ENCODE assay signal across 30 mouse cellular contexts in genomic region chr11:67190814-67191213, GRCm38 (mm10). TPM values are rescaled to one million over a fixed set of nuclear protein-coding genes. Genes with fewer than 3 reads are reported as not detected.
DNase-seq lines count a peak whose midpoint lies in the region; TF ChIP-seq lines count a peak whose summit lies in the region.
"Had no signal": no experiment of that assay in that cellular context is flagged by ENCODE, and none has a peak within 500 bp of the region (broad histone marks: within the 10 kb centered on the region; RNA-seq: fewer than 3 reads in every experiment).

No protein-coding gene starts in this region.

- TF ChIP-seq CTCF in left cerebral cortex, adult 2 months (IDR thresholded peaks at IDR 0.05) = no peak

- intact Hi-C loops in left cerebral cortex, adult 2 months (cut with DNase I) = no loop called here

- no peak overlapping the region for H3K4me3 ChIP-seq in left cerebral cortex, adult 2 months
- H3K4me3 ChIP-seq: embryonic facial prominence, embryonic 10.5 days; embryonic facial prominence, embryonic 13.5 days; erythroblast, embryonic 14.5 days; forebrain, embryonic 12.5 days; forebrain, embryonic 15.5 days; gastrocnemius, adult 2 months; hindbrain, embryonic 12.5 days; hindbrain, embryonic 15.5 days had no signal

- no peak for DNase-seq in left cerebral cortex, adult 2 months (ENCODE audit: extremely low spot score in 1 of 2, low spot score in 2 of 2)
- DNase-seq in left cerebral cortex, adult 8-10 months (ENCODE audit: low spot score in 2 of 2) = no peak
- peak; percentile 12 to 28 for DNase-seq in right cerebral cortex, adult 2 months (ENCODE audit: low spot score in 2 of 2)
- DNase-seq in right cerebral cortex, postnatal 25 days = no peak
- DNase-seq in 3T3-L1 (ENCODE audit: low read depth, low spot score) = peak; percentile 44
- no peak for DNase-seq in thymus, postnatal 0 days (ENCODE audit: low spot score)
- DNase-seq: adrenal gland, adult 2 months; adrenal gland, postnatal 14 days; cerebellum, adult 11-12 months; cerebellum, adult 8-10 months; cerebellum, postnatal 10 days; cerebellum, postnatal 36 days; embryo, embryonic 11 days; gastrocnemius, adult 2 months; gastrocnemius, postnatal 14 days had no signal

- H3K27ac ChIP-seq in left cerebral cortex, adult 2 months = peak overlapping the region; percentile 36; the same call in 1 of the 2 replicates
- H3K27ac ChIP-seq: embryonic facial prominence, embryonic 10.5 days; embryonic facial prominence, embryonic 13.5 days; forebrain, embryonic 12.5 days; forebrain, embryonic 15.5 days; gastrocnemius, adult 2 months; hindbrain, embryonic 12.5 days; hindbrain, embryonic 15.5 days had no signal

RNA-seq across cellular contexts. Expression of gene Myh1, which starts 9.0 kb away (rescaled TPM):
- total RNA-seq in left cerebral cortex, adult 2 months (2021) = under 1 TPM; 0.21 to 0.25 TPM
- under 1 TPM; 0.35 to 0.89 (median 0.65) TPM for total RNA-seq in left cerebral cortex, adult 8-10 months (2022)
- 0.33 and 0.41 TPM in 2 replicates for polyA plus RNA-seq in thymus, postnatal 0 days (2015; fragmentation: Nextera tagmentation; extraction: Ambion mirVana)
- total RNA-seq: heart, postnatal 25 days; hematopoietic stem cell, adult 5-6 weeks; MEL had no signal
- polyA plus RNA-seq: adrenal gland, adult 2 months; CD4-positive, CD25-positive, alpha-beta regulatory T cell, adult 4 months; embryonic facial prominence, embryonic 10.5 days; erythroblast, embryonic 14.5 days; forebrain, embryonic 12.5 days; heart, postnatal 0 days; hindbrain, embryonic 12.5 days had no signal

RNA-seq across cellular contexts. Expression of gene Myh2, which starts 20.0 kb away (rescaled TPM):
- under 1 TPM; 0.43 to 0.61 TPM for total RNA-seq in left cerebral cortex, adult 2 months (2021)
- 1 to 10 TPM in 2 of 4 experiments, under 1 TPM in 2; 0.67 to 1.4 (median 0.99) TPM for total RNA-seq in left cerebral cortex, adult 8-10 months (2022)
- 0.05 TPM in 1 of 2 replicates, not detected in the other for polyA plus RNA-seq in thymus, postnatal 0 days (2015; fragmentation: Nextera tagmentation; extraction: Ambion mirVana)
- total RNA-seq: adrenal gland, adult 2 months; adrenal gland, postnatal 14 days; heart, postnatal 25 days; hematopoietic stem cell, adult 5-6 weeks; MEL had no signal
- polyA plus RNA-seq: adrenal gland, adult 2 months; C2C12; CD4-positive, CD25-positive, alpha-beta regulatory T cell, adult 4 months; erythroblast, embryonic 14.5 days; forebrain, embryonic 15.5 days; heart, embryonic 11.5 days; heart, embryonic 14.5 days; heart, postnatal 0 days; hindbrain, embryonic 12.5 days had no signal

RNA-seq across cellular contexts. Expression of gene Myh4, which starts 47.0 kb away (rescaled TPM):
- total RNA-seq in left cerebral cortex, adult 2 months (2021) = under 1 TPM; 0.18 to 0.26 TPM
- total RNA-seq in left cerebral cortex, adult 8-10 months (2022) = 1 to 10 TPM in 3 of 4 experiments, under 1 TPM in 1; 0.28 to 9.3 (median 5.5) TPM
- 0.31 and 0.40 TPM in 2 replicates for polyA plus RNA-seq in thymus, postnatal 0 days (2015; fragmentation: Nextera tagmentation; extraction: Ambion mirVana)
- total RNA-seq: adrenal gland, adult 2 months; hematopoietic stem cell, adult 5-6 weeks; MEL had no signal
- polyA plus RNA-seq: adrenal gland, adult 2 months; C2C12; CD4-positive, CD25-positive, alpha-beta regulatory T cell, adult 4 months; erythroblast, embryonic 14.5 days; forebrain, embryonic 12.5 days; forebrain, embryonic 15.5 days; heart, embryonic 11.5 days; heart, embryonic 14.5 days; heart, postnatal 0 days; hindbrain, embryonic 12.5 days; hindbrain, embryonic 15.5 days had no signal

Comparison
In these comparisons a context has a peak if more than half of its experiments do, and no peak if none do; other contexts are left out.
1. DNase-seq: peak in right cerebral cortex, adult 2 months (2 of 2) and 3T3-L1 (single experiment); none in left cerebral cortex, adult 2 months (0 of 2), left cerebral cortex, adult 8-10 months (0 of 2), right cerebral cortex, postnatal 25 days (single experiment) and thymus, postnatal 0 days (single experiment).